Mouse (Mus musculus): ENCODE measurements at regions not wholly inside any gene's neighbourhood (a gene's known extent, or its start where the extent isn't known, plus 50 kb on each side); places are given as distances from the start of the nearest gene placed in this dataset.
A peak's percentile ranks its signal among the peaks of the same experiment; 100 is the strongest.

DNA sequence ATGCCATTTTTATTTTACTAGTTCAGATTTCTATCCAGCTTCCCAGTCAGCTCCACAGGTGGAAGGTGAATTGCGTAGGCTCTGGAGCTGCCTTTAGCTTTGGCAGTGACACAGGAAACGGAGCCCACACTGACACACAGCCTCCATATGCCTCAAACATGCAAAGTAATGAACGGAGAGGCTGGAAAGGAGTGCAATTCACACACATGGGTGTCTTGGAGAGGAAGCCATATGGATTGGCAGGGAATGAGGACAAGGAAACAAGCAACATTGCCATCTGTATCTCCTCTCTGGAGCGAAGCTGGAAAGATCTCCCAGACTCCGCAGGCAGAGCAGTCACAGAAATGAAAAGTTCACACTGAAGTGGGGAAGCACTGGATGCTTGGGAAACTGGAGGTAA, 201.6 kb upstream of the 4930452B06Rik start:
- DNase-seq, result no peak

DNA sequence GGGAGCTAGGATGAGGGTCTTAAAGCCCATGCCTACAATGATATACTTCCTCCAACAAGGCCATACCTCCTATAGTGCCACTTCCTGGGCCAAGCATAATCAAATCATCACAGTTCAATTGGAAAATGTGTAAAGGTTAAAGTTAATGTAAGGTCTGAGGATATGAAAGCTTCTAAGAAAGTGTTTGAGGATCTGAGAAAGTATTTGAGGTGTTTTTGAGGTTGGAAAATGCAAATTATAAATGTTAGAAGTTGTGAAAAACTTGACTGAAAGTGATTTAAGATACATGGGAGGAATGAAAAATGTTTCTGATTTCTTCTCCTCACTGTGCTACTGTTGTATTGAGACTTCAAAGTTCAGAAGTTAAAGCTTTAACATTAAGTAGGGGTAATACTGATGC, 185.5 kb upstream of the 4930452B06Rik start:
- DNase-seq, result no peak

DNA sequence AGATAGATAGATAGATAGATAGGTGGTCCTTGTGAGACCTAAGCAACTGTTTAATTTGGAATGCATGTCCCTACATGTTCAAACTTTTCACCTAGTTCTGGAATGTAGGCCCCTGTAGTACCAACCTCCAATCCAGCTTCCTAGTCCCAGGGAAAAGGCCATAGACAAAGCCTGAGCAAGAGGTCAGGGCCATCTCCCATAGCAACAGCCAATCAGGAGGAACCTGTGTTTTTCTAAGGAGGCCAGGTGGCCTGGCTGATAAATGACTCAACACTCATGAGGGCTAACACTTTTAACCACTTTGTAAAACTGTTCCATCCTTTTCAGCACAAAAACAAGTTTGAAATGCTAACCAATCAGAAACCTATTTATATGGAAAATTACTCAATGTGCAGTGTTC, 184.2 kb upstream of the 4930452B06Rik start:
- DNase-seq, result no peak

DNA sequence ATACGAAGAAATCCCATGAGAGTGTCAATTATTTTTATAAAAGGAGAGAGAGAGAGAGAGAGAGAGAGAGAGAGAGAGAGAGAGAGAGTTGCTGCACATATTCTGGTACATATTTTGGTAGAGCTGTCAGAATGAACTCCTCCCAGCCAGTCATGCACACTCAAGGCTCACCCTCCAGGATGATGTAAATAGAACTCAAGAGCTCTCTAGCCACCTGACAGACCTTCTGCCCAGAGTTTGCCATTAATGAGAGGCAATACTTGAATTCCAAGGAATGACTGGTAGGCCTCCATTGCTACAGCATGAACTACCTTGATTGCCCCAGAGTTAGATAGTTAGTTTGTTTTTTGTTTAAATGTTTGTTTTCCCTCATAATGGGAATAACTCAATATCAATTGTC, 167.5 kb upstream of the 4930452B06Rik start:
- no peak for DNase-seq

DNA sequence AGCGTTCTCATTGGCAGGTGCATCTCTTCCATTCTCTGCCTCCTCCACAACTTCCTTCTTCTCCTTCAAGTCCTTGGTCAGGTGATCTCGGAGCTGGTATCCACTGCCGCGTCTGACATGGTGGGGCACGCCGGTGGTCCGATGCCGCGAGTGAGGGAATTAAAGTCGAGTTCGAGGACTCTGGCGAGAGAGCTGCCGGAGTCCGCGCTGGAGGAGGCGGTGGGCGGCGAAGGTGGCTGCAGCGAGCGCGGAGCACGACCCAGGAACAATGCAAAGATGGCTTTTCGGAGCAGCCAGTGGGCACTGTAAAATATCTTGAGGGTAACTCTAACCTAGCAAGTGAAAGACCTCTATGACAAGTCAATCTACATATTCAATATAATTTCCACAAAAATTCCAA, 134.2 kb upstream of the 4930452B06Rik start:
- DNase-seq, result peak; percentile 12

DNA sequence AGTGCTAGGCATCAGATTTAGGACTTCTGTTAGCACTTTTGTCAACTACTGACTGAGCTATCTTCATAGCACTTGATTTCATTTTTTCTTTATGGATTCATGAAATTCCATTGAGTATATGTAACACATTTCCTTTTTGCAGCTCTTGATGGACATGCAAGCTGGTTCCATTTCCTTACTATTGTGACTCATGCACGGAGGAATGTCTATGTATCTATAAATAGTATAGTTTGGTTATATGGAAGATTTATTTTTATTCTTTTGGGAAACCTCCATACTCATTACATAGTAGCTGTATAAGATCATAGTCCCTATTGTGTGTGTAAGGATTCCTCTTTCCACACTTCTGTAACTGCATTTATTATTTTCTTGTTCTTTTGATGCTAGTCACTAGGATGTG, 123.3 kb upstream of the 4930452B06Rik start:
- no peak for DNase-seq

DNA sequence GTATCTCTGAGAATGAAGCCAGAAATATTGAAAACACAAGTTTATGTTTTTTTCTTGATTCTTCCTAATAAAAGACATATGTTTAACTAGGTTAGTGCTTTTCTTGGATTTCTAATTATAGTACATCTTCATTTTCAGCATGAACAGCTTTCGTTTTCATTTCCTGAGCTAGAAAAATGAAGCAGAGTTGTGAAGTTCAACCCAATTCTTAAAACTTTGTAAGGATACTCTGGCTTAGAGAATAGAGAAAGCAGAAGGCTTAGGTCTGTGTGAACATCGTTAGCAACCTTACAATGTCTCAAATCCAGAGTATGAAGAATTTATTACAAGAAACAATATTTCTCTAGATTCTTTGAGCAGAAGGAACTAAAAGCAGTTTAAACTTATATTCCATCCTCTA, 94.5 kb upstream of the 4930452B06Rik start:
- DNase-seq, result no peak

DNA sequence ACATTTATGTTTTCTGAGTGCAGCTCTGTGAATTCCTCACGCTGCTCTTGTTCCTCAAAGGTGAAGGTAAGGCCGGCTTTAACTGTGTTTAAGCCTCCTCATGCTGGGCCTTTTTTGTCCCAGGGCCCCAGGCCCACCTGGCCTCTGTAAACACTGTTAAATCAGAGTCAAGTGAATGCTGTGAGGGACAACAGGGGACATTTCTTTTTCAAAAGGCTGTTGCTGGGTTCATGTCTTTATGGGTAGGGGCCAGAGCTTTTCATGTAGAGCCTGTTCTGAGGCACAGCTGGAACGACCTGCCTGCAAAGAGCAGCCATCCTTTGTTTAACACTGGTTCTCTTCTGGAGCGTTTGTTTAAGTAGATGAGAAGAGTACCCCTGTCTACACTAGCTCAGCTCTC, 70.8 kb upstream of the 4930452B06Rik start:
- no peak for DNase-seq

DNA sequence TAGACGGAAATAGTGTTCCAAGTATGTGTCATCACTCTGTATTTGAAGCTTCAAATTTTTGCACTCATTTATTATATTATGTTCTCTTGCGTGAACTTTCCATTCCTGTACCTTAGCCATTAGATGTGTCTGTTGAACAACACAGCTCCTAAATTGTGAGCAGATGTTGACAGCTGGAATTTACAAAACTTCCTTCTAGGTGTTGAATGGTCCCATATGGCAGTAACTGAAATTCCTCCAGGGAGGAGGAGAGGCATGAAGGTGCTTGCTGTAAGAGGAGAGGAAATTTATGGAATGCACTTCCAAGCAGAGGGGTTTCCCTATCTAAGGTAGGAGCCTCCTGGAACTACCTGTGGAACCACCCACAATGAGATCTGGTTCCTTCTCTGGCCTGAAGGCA, 67.2 kb upstream of the 4930452B06Rik start:
- no peak for DNase-seq

DNA sequence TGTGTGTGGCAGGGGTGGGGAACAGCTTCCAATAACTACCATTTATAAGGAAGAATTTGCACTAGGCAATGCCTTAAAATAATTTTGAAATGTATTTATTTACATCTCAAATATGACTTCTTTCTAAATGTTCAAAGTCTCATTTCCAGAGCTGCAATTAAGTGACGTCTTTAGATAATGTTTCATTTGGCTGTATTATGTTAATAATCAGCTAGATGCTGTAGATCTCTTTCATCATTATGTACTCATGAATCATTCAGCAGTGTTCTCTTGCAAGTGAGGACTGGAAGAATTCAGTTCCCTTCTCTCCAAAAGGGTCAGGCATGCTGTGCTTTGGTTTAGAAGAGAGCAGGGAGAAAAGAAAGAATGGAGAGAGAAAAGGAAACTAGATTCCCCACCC, 61.3 kb upstream of the 4930452B06Rik start:
- peak; percentile 17 for DNase-seq
